Mouse (Mus musculus): Measurements from ENCODE around the gene Atp2b2.

DNA sequence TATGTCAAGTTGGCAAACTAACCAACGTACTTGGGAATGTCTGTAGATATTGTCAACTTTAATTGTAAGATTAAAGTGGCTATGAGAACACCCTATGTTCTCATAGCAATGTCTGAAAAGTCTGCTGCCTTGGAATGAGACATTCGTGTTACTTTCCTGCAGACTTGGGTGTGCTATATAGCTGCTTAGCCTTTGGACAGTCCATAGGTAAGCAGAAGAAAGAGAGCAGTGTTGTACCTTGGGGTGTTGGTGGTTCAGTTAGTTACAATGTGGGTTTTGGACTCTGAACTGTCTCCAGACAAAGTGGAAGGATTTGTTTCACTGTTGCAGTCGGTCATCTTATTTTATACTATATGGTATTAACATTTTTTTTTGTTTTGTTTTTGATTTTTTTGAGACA is 329.7 kb downstream of the Atp2b2 start:
- TF ChIP-seq CTCF (IDR thresholded peaks at IDR 0.05; ENCODE audit: low read depth) (no peak), EP300 (IDR thresholded peaks at IDR 0.05; ENCODE audit: low read depth) (no peak)

Data from liver, embryonic 14.5 days (tissue).